Mouse (Mus musculus) liver, embryonic 16.5 days (tissue): ENCODE results near the gene Fkbp5. TPM values are rescaled to one million over a fixed set of nuclear protein-coding genes. Genes with fewer than 3 reads are reported as not detected.

ENCODE experiments used
- ATAC-seq: fragments of 200-750 bp; cut with Nextera tagmentation; 2 replicates; pipeline ENCODE4 v1.8.0; 2017; ENCODE audit warnings: low read depth, mild to moderate bottlenecking, moderate number of reproducible peaks, moderate library complexity
- H3K27ac ChIP-seq: fragments of 300-500 bp; sonication (generic); 2 replicates; pipeline ENCODE4 v1.5.1; 2014; ENCODE audit warnings: mild to moderate bottlenecking, low read length
- H3K27me3 ChIP-seq: fragments of 300-500 bp; sonication (generic); 2 replicates; pipeline ENCODE4 v1.6.1; 2014; ENCODE audit warnings: low read depth, low read length, mixed read lengths; ENCODE audit not compliant: control insufficient read depth, insufficient read depth
- H3K36me3 ChIP-seq: fragments of 300-500 bp; sonication (generic); 2 replicates; pipeline ENCODE4 v1.6.1; 2014; ENCODE audit warnings: mild to moderate bottlenecking; ENCODE audit not compliant: control insufficient read depth, insufficient read depth
- H3K4me1 ChIP-seq: fragments of 300-500 bp; sonication (generic); 2 replicates; pipeline ENCODE4 v1.6.1; 2014; ENCODE audit warnings: low read depth, low read length, mixed read lengths; ENCODE audit not compliant: control insufficient read depth
- H3K4me2 ChIP-seq: fragments of 300-500 bp; sonication (generic); 2 replicates; pipeline ENCODE4 v1.6.1; 2014; ENCODE audit warnings: low read depth, low read length, mixed read lengths
- H3K4me3 ChIP-seq: fragments of 300-500 bp; sonication (generic); 2 replicates; pipeline ENCODE4 v1.5.1; 2014; ENCODE audit warnings: low read depth, mild to moderate bottlenecking, low read length
- H3K9ac ChIP-seq: fragments of 300-500 bp; sonication (generic); 2 replicates; pipeline ENCODE4 v1.6.1; 2014; ENCODE audit warnings: low read depth, low read length
- H3K9me3 ChIP-seq: fragments of 300-500 bp; sonication (generic); replicated peaks from 2 replicates; pipeline ENCODE4 v1.6.1; 2016; ENCODE audit warnings: low read length; ENCODE audit not compliant: control insufficient read depth
- WGBS: fragments of 180-500 bp; shearing (Covaris S2); extraction: QIAGEN DNeasy Blood & Tissue Kit; methylation state at CpG from one replicate; pipeline ENCODE4 v1.1.7; 2014; ENCODE audit not compliant: insufficient replicate concordance; 5-methylcytosine and 5-hydroxymethylcytosine counted together
- polyA plus RNA-seq: library from polyadenylated mRNA; unstranded; fragments of >200 nt; fragmentation: Nextera tagmentation; extraction: Ambion mirVana; gene quantifications from 2 replicates; pipeline ENCODE4 v1.2.1, GENCODE M21; 2015

Gene Fkbp5
- polyA plus RNA-seq, 1 experiment from 2014 or later, result 21.5 TPM

DNA sequence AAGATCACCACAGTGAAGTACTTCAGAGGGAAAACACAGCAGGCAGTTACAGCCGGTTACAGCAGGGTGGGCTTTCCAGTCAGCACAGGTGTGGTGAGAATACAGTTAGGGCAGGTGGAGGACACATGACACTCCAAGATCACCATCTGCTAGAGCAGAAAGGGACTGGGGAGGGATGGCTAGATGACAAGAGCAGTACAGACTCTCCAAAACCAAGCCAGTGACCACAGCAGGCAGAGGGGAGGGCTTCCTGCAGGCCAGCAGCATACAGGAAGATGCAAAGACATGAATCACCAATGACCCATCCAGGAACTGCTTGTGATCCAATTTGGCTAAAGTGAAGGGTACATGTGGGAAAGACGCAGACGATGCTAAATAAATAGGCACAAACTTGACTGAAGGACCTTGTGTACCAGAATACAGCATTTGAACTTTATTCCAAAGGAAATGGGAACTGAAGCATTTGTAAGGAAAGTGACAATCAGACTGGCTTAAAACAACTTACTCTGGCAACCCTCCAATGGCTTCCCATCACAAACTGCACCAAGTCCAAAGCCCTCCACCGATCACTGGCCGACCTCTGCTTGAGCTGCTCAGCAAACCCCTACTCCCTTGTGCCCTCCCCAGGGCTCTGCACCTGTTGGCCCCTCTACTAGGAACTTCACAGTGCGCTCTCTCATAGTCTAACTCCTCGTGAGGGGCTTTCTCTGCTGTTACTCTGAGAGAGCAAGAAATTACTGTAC, 53.5 kb downstream of the Fkbp5 start:
- Histone ChIP-seq H3K9me3 (no peaks in the 10 kb centered on the region), H3K4me1 (no peaks in the 10 kb centered on the region; the same call in 1 of the 2 replicates), H3K27ac (no peak overlapping the region), H3K27me3 (no peaks in the 10 kb centered on the region), H3K4me3 (no peak overlapping the region), H3K36me3 (no peaks in the 10 kb centered on the region), H3K4me2 (no peak overlapping the region), H3K9ac (no peak overlapping the region)
- no peak for ATAC-seq
- WGBS, result 54% methylated on average over 7 of the region's 7 CpGs

DNA sequence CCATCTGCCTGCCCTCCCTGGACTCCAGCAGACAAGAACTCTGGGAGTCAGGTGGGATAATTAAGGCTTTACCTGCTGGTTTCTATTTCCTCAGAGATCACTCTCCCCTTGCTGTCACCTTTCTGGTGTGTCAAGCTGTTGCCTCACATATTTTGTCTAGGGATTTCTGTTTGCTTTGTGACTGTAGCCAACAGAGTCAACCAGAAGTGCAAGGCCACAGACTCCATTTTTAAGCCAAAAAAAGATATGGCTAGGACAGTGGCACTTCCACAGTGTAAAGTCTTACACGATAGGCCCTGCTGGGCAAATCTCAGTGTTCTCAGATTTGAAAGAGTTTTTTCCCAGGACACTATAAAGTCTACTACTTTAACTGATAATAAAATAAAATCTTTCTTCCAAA, 56.9 kb downstream of the Fkbp5 start:
- H3K9ac ChIP-seq, result no peak overlapping the region
- no peaks in the 10 kb centered on the region for H3K36me3 ChIP-seq
- no peak overlapping the region for H3K4me2 ChIP-seq
- no peaks in the 10 kb centered on the region for H3K27me3 ChIP-seq
- H3K27ac ChIP-seq, result peak overlapping the region; percentile 39; the same call in 1 of the 2 replicates
- 43% methylated on average over 1 of the region's 1 CpGs for WGBS
- H3K4me1 ChIP-seq, result no peaks in the 10 kb centered on the region
- ATAC-seq, result peak; percentile 45
- H3K9me3 ChIP-seq, result no peaks in the 10 kb centered on the region
- H3K4me3 ChIP-seq, result no peak overlapping the region

DNA sequence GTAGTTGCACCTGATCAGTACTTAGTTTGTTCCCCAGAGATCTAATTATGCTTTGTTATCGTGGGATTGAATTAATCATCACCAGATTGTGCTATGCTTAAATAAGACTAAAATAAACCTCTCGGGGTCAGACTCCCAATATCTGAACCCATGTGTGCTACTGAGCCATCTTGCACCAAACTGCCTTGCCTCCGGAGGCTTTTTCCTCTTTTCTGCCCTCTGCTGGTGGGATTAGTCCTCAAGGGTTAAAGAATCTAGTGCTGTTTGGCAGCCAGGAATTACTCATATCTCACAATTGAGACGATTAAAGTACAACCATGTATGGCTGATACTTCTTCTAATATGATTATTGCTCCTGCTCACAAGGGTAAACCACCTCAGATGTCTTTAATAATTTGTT, 62.2 kb downstream of the Fkbp5 start:
- no peak for ATAC-seq
- no peaks in the 10 kb centered on the region for H3K9me3 ChIP-seq
- no peaks in the 10 kb centered on the region for H3K27me3 ChIP-seq
- no peaks in the 10 kb centered on the region for H3K36me3 ChIP-seq
- WGBS, result 39% methylated on average over 4 of the region's 4 CpGs
- no peaks in the 10 kb centered on the region; the same call in 1 of the 2 replicates for H3K4me1 ChIP-seq
- no peak overlapping the region for H3K4me2 ChIP-seq
- H3K9ac ChIP-seq, result no peak overlapping the region
- no peak overlapping the region for H3K4me3 ChIP-seq
- H3K27ac ChIP-seq, result no peak overlapping the region

DNA sequence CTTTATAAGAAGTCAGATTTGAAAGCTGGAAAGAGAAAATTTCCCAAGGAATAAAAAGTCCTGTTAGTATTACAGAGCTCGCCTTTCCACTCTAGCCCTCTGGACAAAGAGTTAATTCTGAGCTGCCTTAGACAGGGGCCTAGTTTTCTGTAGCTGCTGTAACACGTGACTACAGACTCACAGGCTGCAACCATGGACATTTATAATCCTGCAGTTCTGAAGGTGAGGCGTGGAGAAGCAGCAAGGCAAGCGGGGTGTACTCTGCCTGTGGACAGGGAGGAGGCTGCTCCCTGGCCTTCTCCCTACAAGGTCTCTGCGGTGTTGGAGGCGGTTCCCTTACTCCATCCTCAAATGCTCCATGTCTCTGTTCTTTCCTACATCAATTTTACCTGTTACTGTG, 64.4 kb downstream of the Fkbp5 start:
- Histone ChIP-seq H3K27ac (no peak overlapping the region), H3K27me3 (no peaks in the 10 kb centered on the region), H3K9me3 (no peaks in the 10 kb centered on the region), H3K9ac (no peak overlapping the region), H3K36me3 (no peaks in the 10 kb centered on the region), H3K4me2 (no peak overlapping the region), H3K4me3 (no peak overlapping the region), H3K4me1 (peaks cover under 1% of the 10 kb centered on the region; the same call in 1 of the 2 replicates)
- no peak for ATAC-seq
- WGBS, result 59% methylated on average over 6 of the region's 6 CpGs

DNA sequence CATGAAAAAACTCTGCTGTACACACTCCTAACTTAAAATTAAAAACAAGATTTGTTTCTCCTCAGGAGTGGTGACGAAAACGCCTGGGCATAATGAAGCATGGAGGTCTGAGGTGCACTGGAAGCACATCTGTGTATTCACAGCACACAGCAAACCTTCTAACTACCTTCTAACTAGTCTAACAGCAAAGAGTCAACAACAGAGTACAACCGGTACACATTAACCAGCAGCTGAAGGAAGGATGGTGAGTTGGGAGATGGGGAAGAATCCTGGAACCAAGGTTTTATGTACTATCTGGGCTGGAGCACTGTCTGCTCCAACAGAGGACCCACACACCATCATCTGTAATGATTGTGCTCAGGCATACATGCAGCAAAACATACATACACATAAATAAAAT, 65.4 kb downstream of the Fkbp5 start:
- peak overlapping the region; percentile 27; the same call in 1 of the 2 replicates for H3K27ac ChIP-seq
- no peak overlapping the region for H3K4me3 ChIP-seq
- no peaks in the 10 kb centered on the region for H3K36me3 ChIP-seq
- peak; percentile 45; the same call in 1 of the 2 replicates for ATAC-seq
- 55% methylated on average over 3 of the region's 3 CpGs for WGBS
- H3K4me1 ChIP-seq, result peaks cover 3% of the 10 kb centered on the region
- H3K4me2 ChIP-seq, result no peak overlapping the region
- no peaks in the 10 kb centered on the region for H3K9me3 ChIP-seq
- no peak overlapping the region for H3K9ac ChIP-seq
- H3K27me3 ChIP-seq, result no peaks in the 10 kb centered on the region

DNA sequence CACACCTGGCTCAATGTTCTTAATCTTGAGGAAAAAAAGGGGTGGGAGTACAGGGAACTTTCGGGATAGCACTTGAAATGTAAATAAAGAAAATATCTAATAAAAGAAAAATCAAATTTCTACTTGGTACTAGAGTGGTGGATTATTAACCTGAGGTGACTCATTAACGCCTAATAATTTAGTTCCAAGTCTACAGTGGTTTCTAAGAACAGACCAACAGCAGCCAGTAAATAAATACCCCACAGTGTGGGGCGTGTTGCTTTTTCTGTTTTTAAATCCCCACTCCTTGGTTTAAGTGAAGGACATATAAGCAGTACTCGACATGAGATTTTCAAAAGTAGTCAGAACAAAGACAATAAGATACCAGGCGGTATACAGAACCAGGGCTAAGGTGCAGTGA, 65.8 kb downstream of the Fkbp5 start:
- Histone ChIP-seq H3K4me2 (no peak overlapping the region), H3K9me3 (no peaks in the 10 kb centered on the region), H3K27me3 (no peaks in the 10 kb centered on the region), H3K4me1 (peaks cover 5% of the 10 kb centered on the region), H3K4me3 (no peak overlapping the region), H3K36me3 (no peaks in the 10 kb centered on the region), H3K27ac (peak overlapping the region; percentile 27; the same call in 1 of the 2 replicates), H3K9ac (no peak overlapping the region)
- 58% methylated on average over 5 of the region's 5 CpGs for WGBS
- no peak for ATAC-seq

DNA sequence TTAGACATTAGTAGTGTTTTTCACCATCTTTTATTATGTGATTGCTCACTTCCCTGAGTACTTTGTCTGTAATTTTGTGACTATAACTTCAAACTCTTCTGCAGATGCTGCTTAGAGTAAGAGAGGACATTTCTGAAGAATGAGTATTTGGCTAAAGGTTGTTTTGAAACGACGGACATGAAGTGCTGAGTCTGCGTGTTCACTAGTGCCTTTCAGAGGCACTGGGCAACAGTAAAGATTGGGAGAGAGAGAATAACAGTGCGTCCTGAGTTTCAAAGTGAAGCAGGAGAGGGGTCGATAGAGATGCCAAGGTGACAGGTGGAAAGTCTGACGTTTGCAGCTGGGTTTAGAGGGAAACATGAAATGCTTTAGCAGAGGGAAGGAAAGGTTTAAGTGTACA, 69.1 kb downstream of the Fkbp5 start:
- no peak overlapping the region for H3K27ac ChIP-seq
- peaks cover 7% of the 10 kb centered on the region for H3K4me1 ChIP-seq
- 62% methylated on average over 6 of the region's 6 CpGs for WGBS
- no peak overlapping the region for H3K4me3 ChIP-seq
- no peak for ATAC-seq
- no peaks in the 10 kb centered on the region for H3K27me3 ChIP-seq
- H3K4me2 ChIP-seq, result no peak overlapping the region
- no peaks in the 10 kb centered on the region for H3K9me3 ChIP-seq
- H3K36me3 ChIP-seq, result no peaks in the 10 kb centered on the region
- H3K9ac ChIP-seq, result no peak overlapping the region

DNA sequence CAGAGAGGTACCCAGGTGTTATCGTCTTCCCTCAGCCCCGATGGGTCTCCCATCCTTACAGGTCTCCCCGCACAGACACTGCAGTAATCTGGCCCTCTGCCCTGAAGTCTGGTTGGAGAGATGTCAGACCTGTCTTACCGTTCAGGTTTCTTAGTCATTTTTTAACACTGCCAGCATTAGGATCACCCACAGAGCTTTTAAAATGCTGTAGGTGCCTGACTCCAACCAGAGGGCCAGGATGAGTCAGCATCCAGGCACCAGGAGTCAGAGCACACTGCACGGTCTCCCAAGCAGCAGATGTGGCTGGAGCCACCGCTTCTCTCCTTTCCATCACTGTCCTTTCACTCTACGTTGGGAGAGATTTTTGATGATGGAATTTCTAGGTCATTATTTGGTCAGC, 69.5 kb downstream of the Fkbp5 start:
- H3K36me3 ChIP-seq, result no peaks in the 10 kb centered on the region
- H3K27me3 ChIP-seq, result no peaks in the 10 kb centered on the region
- no peak for ATAC-seq
- no peak overlapping the region for H3K9ac ChIP-seq
- H3K4me3 ChIP-seq, result no peak overlapping the region
- no peak overlapping the region for H3K27ac ChIP-seq
- H3K4me1 ChIP-seq, result peaks cover 8% of the 10 kb centered on the region
- H3K9me3 ChIP-seq, result no peaks in the 10 kb centered on the region
- no peak overlapping the region for H3K4me2 ChIP-seq
- 64% methylated on average over 7 of the region's 7 CpGs for WGBS

DNA sequence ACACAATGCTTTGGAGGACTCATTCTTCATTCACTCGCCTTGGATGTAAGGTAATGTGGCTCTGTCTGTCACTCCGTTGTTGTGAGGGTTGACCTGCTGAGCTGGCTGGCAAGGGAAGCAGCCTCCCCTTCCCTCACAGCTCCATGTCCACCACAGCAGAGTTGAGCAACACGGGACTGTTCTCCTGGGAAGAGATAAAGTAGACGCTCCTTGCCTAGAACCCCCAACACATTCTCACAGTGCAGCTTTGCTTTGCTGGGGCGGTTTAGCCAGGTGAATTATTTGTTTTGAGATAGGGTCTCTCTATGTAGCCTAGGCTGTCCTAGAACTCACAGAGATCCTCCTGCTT, 70.5 kb downstream of the Fkbp5 start:
- H3K36me3 ChIP-seq, result no peaks in the 10 kb centered on the region
- no peak overlapping the region for H3K4me3 ChIP-seq
- H3K4me1 ChIP-seq, result peaks cover 17% of the 10 kb centered on the region
- H3K27ac ChIP-seq, result peak overlapping the region; percentile 77
- ATAC-seq, result peak; percentile 27; the same call in 1 of the 2 replicates
- no peaks in the 10 kb centered on the region for H3K9me3 ChIP-seq
- H3K27me3 ChIP-seq, result no peaks in the 10 kb centered on the region
- H3K4me2 ChIP-seq, result peak overlapping the region; percentile 37; the same call in 1 of the 2 replicates
- H3K9ac ChIP-seq, result no peak overlapping the region
- 44% methylated on average over 5 of the region's 5 CpGs for WGBS
